Mouse (Mus musculus) urinary bladder, postnatal 36 days (tissue): Measurements from ENCODE around the gene Vmac.
A peak's percentile ranks its signal among the peaks of the same experiment; 100 is the strongest.

ENCODE experiments used
- DNase-seq, 2 experiments: peaks; one replicate each; pipeline ENCODE4 v3.0.0; 2022; ENCODE audit warnings: low spot score in 2 of 2, mixed read lengths in 1 of 2

The Vmac gene

GRCm38 (mm10) chr17:56686801-56687200 is 31.0 kb downstream of the Vmac start:
- DNase-seq = no peak

DNA sequence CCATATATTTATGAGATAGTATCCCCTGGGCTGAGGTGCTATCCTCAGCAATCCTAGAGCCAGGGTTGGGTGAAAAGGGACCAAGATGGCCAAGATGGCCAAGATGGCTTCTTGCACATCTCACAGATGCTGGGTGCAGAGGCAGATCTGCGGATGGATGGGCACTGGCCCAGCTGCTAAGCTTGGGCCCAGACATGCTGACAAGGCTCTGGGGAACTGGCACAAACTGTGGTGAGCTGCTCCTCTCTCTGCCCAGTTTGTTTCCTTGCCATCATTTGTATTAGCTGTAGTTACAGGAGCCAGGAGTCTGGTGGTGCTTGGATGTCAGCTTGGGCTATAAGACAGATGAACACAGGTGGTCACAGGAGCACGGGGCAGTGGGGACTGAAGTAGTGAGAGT is 33.2 kb downstream of the Vmac start:
- no peak for DNase-seq

GRCm38 (mm10) chr17:56683546-56684140 is 34.2 kb downstream of the Vmac start:
- no peak for DNase-seq

DNA sequence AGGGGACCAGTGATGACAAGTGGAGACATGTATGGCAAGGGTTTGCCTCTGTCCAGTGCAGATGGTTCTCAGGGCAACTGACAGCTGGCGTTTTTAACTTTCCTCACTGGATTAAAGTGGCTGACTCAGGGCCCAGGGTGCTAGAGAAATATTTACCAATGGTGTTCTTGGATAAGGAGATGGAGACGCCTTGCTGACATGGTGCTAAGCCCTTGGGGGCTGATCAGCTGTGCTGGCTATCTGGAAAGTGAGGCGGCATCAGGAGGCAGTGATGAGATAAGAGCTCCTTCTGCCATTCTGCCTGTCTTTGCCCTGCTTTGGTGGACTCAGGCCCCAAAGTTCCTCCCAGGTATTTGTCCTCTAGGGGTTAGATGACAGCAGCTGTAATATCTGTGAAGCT is 34.9 kb downstream of the Vmac start:
- no peak for DNase-seq

DNA sequence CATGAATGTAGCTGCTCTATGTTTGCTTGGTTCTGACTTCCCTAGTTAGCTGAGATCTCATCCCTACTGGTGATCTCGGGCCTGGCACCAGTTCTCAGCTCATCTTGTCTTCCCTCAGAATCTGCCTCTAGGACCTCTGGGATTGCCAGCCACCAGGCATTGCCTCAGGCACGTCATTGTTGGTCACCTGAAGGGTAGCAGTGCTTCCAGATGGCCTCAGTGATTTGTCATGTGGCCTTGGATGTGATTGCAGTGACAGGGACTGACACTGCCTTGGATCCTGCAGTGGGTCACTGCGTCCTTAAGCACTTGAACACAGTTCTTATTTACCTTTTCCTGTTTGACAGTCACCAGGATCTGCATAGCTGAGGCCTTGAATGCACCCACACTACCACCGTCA is 36.0 kb downstream of the Vmac start:
- no peak for DNase-seq

- DNase-seq = peak in 1 of 2 experiments; percentile 17
These were observed 44.0 kb downstream of the Vmac start for GRCm38 (mm10) chr17:56673647-56674416.

GRCm38 (mm10) chr17:56672941-56673646 is 44.7 kb downstream of the Vmac start, which contains the start of gene Ranbp3:
Ranbp3 (plus strand) TSS chr17:56673294.
- peak; percentile 96 to 99 for DNase-seq

DNA sequence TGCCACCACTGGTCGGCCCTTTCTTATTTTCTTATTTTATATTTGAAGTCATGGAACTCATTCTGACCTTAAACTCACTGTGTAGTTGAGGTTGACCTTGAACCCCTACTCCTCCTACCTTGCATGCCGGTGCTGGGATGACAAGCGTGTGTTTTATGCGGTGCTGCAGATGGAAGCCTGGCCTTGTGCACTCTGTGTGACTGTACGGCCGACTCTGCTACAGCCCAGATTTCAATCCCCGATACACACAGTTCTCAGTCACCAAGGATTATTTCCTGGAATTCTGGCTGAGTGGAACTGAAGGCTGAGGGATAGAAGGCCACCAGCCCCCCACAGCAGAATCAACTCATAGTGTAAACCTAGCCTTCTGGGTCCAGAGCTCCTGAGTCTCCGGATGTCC is 48.1 kb downstream of the Vmac start:
- DNase-seq = no peak

DNA sequence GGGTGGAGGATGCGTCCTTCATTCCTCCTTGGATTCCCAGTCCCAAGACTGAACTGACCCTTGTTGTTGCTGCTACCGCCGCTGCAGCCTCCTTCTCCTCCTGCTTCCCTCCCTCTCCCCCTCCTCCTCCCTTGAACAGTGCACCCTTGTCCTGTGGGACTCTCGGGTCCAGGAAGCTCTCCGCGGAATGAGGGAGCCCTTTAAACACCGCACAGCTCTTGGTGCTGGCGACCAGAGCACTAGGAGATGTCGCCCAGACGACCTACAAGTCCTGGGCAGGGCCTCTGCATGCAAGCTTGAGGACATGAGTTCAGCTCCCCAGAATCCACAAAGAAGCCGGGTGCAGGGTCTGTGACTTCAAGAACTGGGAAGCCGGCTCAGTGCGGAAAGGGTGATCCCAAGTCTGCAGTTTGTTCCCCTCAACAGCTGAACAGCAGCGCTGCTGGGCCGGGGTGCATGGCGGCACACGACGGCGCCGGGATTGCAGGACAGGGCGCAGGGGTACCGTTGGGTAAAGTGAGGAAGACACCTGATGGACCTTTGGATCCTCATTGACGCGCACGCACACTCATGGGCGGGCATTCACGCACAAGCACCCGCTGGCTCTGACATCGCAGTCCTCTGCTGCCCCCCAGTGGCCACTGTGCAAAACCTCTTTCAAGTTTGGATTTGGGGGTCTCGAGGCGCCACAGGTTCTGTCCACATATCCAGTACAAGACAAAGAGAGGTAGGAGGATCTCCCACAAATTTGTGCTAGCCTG is 49.3 kb downstream of the Vmac start:
- DNase-seq = peak; percentile 71 to 78

DNA sequence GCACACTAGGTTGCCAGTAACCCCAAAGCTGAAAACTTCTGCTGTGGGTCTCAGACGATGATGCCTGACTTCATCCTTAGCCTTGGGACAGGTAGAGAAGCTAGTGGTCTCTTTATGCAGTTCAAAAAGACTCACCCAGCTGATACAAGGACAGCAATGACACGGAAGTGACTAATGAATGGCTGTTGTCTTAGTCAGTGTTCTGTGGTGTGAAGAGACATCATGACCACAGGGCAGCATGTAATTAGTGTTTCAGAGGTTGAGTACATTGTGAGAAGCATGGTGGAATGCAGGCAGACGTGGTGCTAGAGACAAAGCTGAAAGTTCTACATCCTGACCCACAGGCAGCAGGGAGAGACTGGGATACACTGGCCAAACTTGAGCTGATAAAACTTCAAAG is 50.2 kb downstream of the Vmac start:
- no peak for DNase-seq

DNA sequence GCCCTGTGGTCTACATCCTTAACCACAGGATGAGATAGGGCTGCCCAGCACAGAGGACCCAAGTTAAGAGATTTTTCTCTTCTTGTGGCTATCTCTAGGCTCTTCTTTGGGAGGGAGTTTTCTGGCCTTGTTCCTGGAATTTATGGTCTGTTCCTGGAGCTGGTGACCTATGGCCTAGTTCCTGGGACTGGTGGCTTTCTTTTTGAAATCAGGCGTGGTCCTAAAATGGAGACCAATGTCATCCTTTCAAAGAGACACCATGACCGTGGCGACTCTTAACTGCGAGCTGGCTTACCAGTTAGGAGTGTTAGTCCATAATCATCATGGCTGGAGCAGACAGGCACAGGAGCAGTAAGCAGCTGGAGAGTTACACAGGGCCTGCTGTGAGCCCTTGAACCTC is 51.4 kb downstream of the Vmac start:
- DNase-seq = no peak

GRCm38 (mm10) chr17:56664333-56664732 is 53.5 kb downstream of the Vmac start:
- DNase-seq = no peak
